Mouse (Mus musculus) embryonic fibroblast, embryonic 13.5 days (primary cell): ENCODE measurements around the gene Dbnl.

Experiments
- CTCF ChIP-seq: IDR thresholded peaks from 2 replicates; pipeline ENCODE4 v1.5.1; 2011; ENCODE audit warnings: mild to moderate bottlenecking, control low read depth, low read length, moderate library complexity, borderline replicate concordance; ENCODE audit not compliant: insufficient read depth
- POLR2A ChIP-seq: IDR thresholded peaks from 2 replicates; pipeline ENCODE4 v1.6.1; 2011; ENCODE audit warnings: low read depth, mild to moderate bottlenecking, control low read depth, low read length, moderate library complexity

GRCm38 (mm10) chr11:5740965-5741627 is 47.2 kb upstream of the Dbnl start:
- no peak for TF ChIP-seq CTCF
- peak; percentile 78 for TF ChIP-seq POLR2A
